Mouse (Mus musculus) monocyte, adult 59 days (primary cell): ENCODE data around the gene Mfsd2b. TPM values are rescaled to one million over a fixed set of nuclear protein-coding genes. Genes with fewer than 3 reads are reported as not detected.

Experiments
- total RNA-seq, 2 experiments: library from RNA; stranded (reverse); gene quantifications; one replicate each; pipeline ENCODE4 v1.2.4; 2023

Gene Mfsd2b
- total RNA-seq = under 1 TPM; 0.67 to 0.79 TPM

DNA sequence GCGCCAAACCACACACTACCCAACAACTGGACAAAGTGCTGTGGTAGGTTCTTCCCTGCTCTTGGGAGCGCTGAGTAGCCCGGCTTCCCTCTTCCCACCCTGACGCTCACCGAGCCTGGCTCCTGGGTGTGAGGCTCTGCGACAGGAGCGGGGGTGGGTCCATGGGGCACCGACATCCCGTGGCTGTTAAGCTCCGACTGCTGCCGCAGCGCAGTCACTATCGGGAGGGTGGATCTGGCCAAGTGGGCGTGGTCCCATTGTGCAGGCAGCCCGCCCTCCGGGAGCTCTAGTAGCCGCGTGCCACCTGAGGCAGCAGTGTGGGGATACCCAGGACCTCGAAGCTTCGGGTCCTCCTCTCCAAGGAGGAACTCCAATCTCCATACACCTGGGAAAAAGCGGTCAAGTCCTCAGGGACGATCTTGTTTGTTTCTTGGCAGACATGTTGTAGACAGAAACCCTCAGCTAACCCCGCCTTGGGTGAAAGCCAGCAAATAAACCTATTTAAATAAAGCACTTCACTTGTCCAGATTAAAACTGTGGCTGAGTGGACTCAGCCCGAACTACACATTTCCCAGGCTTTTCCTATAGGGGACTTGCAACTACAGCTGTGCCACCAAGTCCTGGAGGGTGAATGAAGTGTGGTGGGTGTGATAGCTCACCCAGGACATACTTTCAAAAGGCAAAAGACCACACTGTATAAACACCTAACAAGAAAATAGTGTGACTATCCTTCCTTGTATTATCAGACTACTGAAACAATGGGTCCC lies at the start of gene Mfsd2b:
Gene Mfsd2b, minus strand, starts transcription at position 199 of the 767 bp plus-strand sequence.

DNA sequence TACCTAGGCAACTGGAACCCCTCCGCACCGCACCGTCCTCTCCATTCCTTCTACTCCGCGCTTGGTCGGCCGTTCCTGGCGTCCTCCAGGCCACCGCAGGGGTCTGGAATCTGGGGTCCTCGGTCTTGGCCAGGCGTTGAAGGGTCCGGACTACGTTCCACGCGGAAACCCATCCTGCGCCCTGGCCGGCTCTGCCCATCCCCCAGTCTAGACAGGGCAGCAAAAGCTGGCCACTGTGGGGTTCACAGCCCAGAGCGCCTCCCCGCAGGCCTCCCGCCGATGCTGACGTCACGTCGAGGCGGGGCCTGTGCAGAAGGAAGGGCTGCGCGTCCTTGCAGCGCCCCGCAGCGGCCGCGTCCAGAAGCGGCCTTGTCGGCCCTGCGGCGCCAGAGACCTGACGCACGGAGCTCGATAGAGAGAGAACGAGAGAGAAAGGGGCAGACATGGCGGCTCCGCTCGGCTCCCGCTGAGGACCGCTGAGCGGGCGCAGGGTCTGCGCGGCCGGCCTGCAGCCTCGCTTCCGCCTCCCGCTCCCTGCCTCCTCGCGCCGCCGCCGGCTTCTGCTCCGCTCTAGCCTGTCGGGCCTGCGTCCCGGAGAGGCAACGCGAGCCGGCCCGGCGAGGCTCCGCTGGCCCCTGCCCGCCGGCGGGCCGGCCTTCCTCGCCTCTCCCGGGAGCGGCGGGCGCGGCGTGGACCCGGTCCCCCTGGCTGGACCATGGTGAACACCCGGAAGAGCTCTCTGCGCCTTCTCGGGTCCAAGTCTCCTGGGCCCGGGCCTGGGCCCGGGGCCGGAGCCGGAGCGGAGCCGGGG lies 43.0 kb upstream of the Mfsd2b start, which contains the start of gene Atad2b:
Gene Atad2b, plus strand, starts transcription at position 360 of the 811 bp plus-strand sequence.

DNA sequence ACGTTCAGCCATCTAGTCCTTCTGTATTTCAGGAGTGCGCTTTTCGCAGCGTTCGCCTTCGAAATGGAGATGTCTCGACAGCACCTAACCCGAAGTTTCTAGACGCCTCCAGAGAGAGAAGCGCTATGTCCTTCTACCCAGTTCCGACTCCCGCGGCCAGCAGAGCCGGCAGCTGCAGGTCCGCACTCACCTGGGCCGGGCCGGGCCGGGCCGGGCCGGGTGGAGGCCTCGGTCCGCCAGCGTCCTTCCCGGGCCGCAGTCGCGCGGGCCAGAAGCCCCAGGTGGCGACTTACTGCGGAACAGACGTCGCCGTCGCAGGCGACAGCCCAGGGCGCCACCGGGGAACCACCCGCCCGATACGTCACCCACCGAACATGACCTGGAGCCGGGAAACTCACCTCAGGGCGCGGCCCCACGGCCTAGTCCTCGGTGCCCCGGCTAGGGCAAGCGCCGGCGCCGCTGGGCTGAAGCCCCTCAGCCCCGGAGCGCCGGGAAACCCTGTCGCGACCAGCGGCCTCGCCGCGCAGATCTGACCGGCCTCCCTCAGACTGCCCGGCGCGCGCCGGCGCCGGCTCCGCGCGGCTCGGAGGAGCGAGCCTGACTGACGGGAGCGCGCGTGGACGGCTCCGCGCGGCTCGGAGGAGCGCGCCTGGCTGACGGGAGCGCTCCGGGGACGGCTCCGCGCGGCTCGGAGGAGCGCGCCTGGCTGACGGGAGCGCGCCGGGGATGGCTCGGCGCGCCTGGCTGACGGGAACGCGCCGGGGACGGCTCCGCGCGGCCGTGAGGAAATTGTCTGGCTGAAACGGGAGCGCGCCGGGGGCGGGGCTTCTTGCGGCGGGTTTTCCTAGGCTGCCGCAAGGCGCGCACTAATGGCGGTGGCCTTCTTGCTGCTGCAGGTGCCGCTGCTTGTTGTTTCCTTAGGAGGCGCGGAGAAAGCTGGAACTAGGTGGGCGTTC lies 33.1 kb upstream of the Mfsd2b start, which contains the start of gene Ubxn2a:
Gene Ubxn2a, minus strand, starts transcription at position 755 of the 956 bp plus-strand sequence.

DNA sequence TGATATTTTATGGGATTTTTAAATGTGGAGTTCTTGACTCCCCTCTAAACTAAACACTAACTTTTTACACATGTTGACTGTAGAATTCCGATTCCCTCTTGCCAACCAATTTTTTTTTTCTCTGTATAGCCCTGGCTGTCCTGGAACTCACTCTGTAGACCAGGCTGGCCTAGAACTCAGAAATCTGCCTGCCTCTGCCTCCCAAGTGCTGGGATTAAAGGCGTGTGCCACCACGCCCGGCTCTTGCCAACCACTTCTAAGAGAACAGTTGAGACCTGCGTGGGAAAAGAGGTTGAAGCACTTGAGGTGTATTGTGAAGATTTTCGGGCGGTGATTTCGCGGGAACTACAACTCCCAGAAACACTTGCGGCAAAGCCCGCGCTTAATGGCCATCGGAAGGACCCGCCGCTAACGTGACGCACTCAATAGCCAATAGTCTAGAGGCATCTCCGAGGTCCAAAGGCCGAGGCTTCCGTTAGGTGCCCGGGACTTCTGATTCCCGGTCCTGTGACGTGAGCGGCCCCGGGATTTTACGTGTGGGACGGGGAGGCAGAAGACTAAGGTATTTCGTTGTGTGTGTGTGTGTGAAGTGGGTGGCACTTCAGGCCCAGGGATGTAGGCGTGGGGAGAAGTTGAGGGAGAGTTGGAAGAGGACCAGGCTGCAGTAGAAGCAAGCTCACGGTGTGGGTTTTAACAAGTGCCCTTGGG lies 31.1 kb downstream of the Mfsd2b start, which contains the start of gene Wdcp:
Gene Wdcp, plus strand, starts transcription at position 414 of the 708 bp plus-strand sequence.

GRCm38 (mm10) chr12:4841392-4841887 lies 32.7 kb downstream of the Mfsd2b start, which contains the start of gene Fkbp1b:
Gene Fkbp1b, minus strand, starts transcription at chr12:4841591.

GRCm38 (mm10) chr12:4817361-4818101 lies 56.6 kb downstream of the Mfsd2b start, which contains the start of gene Sf3b6:
Gene Sf3b6, plus strand, starts transcription at chr12:4817544.

Other genes starting within 250 kb of the Mfsd2b start
- gene Fam228a, start 135.9 kb downstream of the Mfsd2b start, total RNA-seq = not detected
- gene Pfn4, start 105.3 kb downstream of the Mfsd2b start, total RNA-seq = under 1 TPM; 0.47 to 0.82 TPM
- gene Fam228b, start 105.1 kb downstream of the Mfsd2b start, total RNA-seq = 1 to 10 TPM; 1.6 to 4.6 TPM
- 100 to 1,000 TPM; 119 to 129 TPM for gene Sf3b6, start 56.8 kb downstream of the Mfsd2b start, total RNA-seq
- gene Fkbp1b, start 32.8 kb downstream of the Mfsd2b start, total RNA-seq = 10 to 100 TPM; 18.2 to 18.3 TPM
- 10 to 100 TPM; 12.8 to 14.4 TPM for gene Wdcp, start 31.1 kb downstream of the Mfsd2b start, total RNA-seq
- 10 to 100 TPM; 16.7 to 18.9 TPM for gene Ubxn2a, start 33.3 kb upstream of the Mfsd2b start, total RNA-seq
- 10 to 100 TPM; 91.1 to 93.4 TPM for gene Atad2b, start 43.0 kb upstream of the Mfsd2b start, total RNA-seq